Mouse (Mus musculus): ENCODE measurements around the gene Fgf14. TPM values are rescaled to one million over a fixed set of nuclear protein-coding genes. Genes with fewer than 3 reads are reported as not detected.

Gene Fgf14
- 7.4 and 8.3 TPM in 2 replicates for polyA plus RNA-seq (2012; rRNA removed)

GRCm38 (mm10) chr14:124676506-124677177, at the start of gene Fgf14:
Fgf14 (minus strand) TSS chr14:124677127.

